Mouse (Mus musculus) lung, adult 10 weeks (tissue): Measurements from ENCODE around the gene Tmem167. TPM values are rescaled to one million over a fixed set of nuclear protein-coding genes. Genes with fewer than 3 reads are reported as not detected.

Source experiments
- polyA plus RNA-seq: library from polyadenylated mRNA; stranded (reverse); fragments of 350-450 nt; fragmentation: Illumina TruSeq; extraction: RNeasy Lipid Tissue Mini Kit (QIAGEN cat#74804); gene quantifications from one replicate; pipeline ENCODE4 v1.2.3, GENCODE M21; 2014; ENCODE audit warnings: low read depth, low replicate concordance; ENCODE audit not compliant: insufficient read depth

Tmem167 gene
- polyA plus RNA-seq: 10.5 TPM

DNA sequence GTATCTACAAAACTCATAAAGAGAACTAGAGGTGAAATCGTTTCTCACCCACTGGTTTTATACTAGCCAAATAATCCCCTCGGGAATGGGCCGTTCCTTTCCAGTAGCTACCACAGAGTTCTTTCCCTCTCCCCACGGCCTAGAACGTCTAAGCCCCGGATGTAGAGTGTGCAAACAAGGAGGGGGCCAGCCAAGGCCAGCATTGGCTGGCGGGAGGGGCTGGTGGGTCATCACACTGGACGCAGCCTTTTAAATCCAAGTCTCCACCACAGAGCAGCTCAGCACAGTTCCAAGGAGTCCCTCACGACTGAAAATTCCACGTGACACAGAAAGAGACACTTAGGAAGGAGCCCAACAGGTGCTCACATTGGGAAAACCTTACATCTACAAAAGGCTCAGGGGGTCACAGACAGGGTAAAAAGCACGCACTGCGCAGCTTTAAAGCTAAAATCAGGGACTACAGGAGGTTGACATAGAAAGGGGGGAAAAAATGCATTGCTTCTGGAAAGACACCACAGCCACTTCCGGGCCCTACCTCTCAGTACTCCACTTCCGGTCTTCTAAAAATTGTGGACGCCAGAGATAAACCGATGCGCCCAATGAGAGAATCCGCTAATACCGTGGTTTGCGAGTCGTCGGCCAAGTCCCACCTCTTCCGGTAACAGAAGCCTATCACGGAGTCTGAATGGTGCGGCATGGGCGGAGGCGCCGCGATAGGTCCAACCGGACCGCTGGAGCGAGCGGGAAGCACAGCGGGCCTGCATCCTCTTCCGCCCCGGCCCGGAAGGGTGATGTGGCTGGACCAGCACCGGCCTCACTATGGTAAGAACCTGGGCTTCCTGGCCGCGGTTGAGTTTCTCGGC, at the start of gene Tmem167, which contains the start of gene Xrcc4:
Gene Tmem167 (plus strand): TSS at position 162 of the 863 bp plus-strand sequence.
Gene Xrcc4 (minus strand): TSS at position 647 of the 863 bp plus-strand sequence.

Other genes starting within 250 kb of the Tmem167 start
- 11.7 TPM for gene Xrcc4, start 485 bp downstream of the Tmem167 start, polyA plus RNA-seq